Mouse (Mus musculus) heart, embryonic 11.5 days (tissue): ENCODE measurements around the gene Mapk8ip3. TPM values are rescaled to one million over a fixed set of nuclear protein-coding genes. Genes with fewer than 3 reads are reported as not detected.
"Not testable (repeated sequence)": the region's sequence is repeated elsewhere in the genome, so short reads cannot be mapped to it uniquely, and the experiment has no call there.

Source experiments
- ATAC-seq: fragments of 200-750 bp; cut with Nextera tagmentation; replicated peaks from 2 replicates; pipeline ENCODE4 v1.8.0; 2017; ENCODE audit warnings: moderate library complexity; ENCODE audit not compliant: insufficient number of reproducible peaks, low FRiP score, low TSS enrichment
- H3K27ac ChIP-seq: fragments of 300-500 bp; sonication (generic); 2 replicates; pipeline ENCODE4 v1.5.1; 2014; ENCODE audit warnings: mild to moderate bottlenecking, low read depth, low read length
- H3K27me3 ChIP-seq: fragments of 300-500 bp; sonication (generic); 2 replicates; pipeline ENCODE4 v1.6.1; 2014; ENCODE audit warnings: mild to moderate bottlenecking, low read length, mixed read lengths; ENCODE audit not compliant: control insufficient read depth, insufficient read depth
- H3K36me3 ChIP-seq: fragments of 300-500 bp; sonication (generic); 2 replicates; pipeline ENCODE4 v1.6.1; 2014; ENCODE audit warnings: mild to moderate bottlenecking, low read length, moderate library complexity, mixed read lengths; ENCODE audit not compliant: control insufficient read depth, insufficient read depth
- H3K4me1 ChIP-seq: fragments of 300-500 bp; sonication (generic); 2 replicates; pipeline ENCODE4 v1.6.1; 2014; ENCODE audit warnings: low read length; ENCODE audit not compliant: control insufficient read depth, insufficient read depth
- H3K4me2 ChIP-seq: fragments of 300-500 bp; sonication (generic); 2 replicates; pipeline ENCODE4 v1.6.1; 2014; ENCODE audit warnings: mild to moderate bottlenecking, moderate library complexity
- H3K4me3 ChIP-seq: fragments of 300-500 bp; sonication (generic); 2 replicates; pipeline ENCODE4 v1.5.1; 2014; ENCODE audit warnings: low read depth, low read length
- H3K9ac ChIP-seq: fragments of 300-500 bp; sonication (generic); 2 replicates; pipeline ENCODE4 v1.6.1; 2014; ENCODE audit warnings: mild to moderate bottlenecking, low read depth, low read length, moderate library complexity
- H3K9me3 ChIP-seq: fragments of 300-500 bp; sonication (generic); replicated peaks from 2 replicates; pipeline ENCODE4 v1.6.1; 2016; ENCODE audit warnings: low read length; ENCODE audit not compliant: control insufficient read depth
- WGBS: fragments of 180-500 bp; shearing (Covaris S2); extraction: QIAGEN DNeasy Blood & Tissue Kit; methylation state at CpG from one replicate; pipeline ENCODE4 v1.1.7; 2014; ENCODE audit not compliant: insufficient replicate concordance; 5-methylcytosine and 5-hydroxymethylcytosine counted together
- polyA plus RNA-seq: library from polyadenylated mRNA; unstranded; fragments of >200 nt; fragmentation: Nextera tagmentation; extraction: Ambion mirVana; gene quantifications from 2 replicates; pipeline ENCODE4 v1.2.1, GENCODE M21; 2014

Gene Mapk8ip3
- polyA plus RNA-seq, 1 experiment from 2014 or later = 34.2 TPM

DNA sequence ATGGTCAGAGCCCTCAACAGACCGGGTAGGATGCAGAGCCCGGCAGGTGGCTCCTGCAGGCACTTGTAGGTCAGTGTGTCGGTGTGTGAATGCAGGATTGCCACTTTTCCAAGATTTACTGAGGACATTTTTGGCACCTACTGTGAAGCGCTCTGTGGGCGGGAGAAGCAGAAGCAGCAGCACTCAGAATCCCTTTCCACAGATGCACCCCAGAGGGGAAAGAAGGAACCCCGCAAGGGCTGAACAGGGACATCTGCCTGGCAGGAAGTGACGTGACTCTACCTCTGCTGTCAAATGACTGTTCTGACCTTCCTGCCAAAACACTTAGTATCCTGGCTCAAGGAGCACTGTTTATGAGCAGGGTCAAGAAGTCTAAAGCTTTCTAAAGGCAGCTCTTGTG is 6.3 kb upstream of the Mapk8ip3 start:
- no peaks in the 10 kb centered on the region for H3K27me3 ChIP-seq
- no peak for ATAC-seq
- H3K4me3 ChIP-seq = no peak overlapping the region
- WGBS = 91% methylated on average over 7 of the region's 7 CpGs
- peaks cover 7% of the 10 kb centered on the region for H3K36me3 ChIP-seq
- H3K4me2 ChIP-seq = no peak overlapping the region
- no peak overlapping the region for H3K9ac ChIP-seq
- H3K27ac ChIP-seq = no peak overlapping the region
- no peaks in the 10 kb centered on the region for H3K4me1 ChIP-seq
- H3K9me3 ChIP-seq = no peaks in the 10 kb centered on the region

DNA sequence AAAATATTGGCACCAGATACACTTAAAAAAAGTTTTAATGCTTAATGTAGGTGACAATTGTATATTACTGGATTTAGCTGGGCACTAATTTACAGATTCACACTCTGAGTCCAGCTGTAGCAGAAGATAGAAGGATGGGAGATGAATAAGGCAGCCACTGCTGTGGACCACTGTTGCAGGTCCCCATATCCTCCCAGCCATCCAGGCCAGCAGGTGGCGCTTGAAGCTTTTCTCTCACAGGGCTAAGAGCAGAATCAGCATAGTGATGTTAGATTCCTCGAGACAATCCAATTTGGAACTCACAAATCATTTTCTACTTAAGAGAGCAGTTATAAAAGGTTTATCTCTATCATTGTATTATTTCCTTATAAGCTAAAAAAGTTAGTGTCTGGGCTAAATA is 5.7 kb upstream of the Mapk8ip3 start:
- not testable (repeated sequence) for ATAC-seq, H3K27ac ChIP-seq, H3K9me3 ChIP-seq, H3K27me3 ChIP-seq, H3K4me2 ChIP-seq, H3K36me3 ChIP-seq, H3K4me3 ChIP-seq, H3K4me1 ChIP-seq, H3K9ac ChIP-seq
- WGBS = 32% methylated on average over 2 of the region's 2 CpGs

DNA sequence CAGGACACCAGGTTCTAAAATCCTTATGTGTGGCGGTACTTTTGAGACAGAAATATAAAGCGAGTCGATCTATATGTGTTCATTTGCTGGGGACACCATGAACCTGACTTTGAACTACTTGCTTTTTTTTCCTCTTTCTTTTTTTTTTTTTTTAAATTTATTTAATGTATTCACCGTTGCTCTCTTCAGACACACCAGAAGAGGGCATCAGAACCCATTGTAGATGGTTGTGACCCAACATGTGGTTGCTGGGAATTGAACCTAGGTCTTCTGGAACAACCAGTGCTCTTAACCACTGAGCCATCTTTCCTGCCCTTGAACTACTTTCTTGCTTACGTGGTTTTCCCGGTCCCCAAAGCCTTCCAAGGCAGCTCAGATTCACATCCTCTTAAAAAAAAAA is 489 bp upstream of the Mapk8ip3 start:
- H3K9ac ChIP-seq = peak overlapping the region; percentile 93
- WGBS = 48% methylated on average over 6 of the region's 6 CpGs
- peak overlapping the region; percentile 76 for H3K27ac ChIP-seq
- no peak for ATAC-seq
- no peaks in the 10 kb centered on the region for H3K36me3 ChIP-seq
- peak overlapping the region; percentile 98 for H3K4me3 ChIP-seq
- H3K9me3 ChIP-seq = no peaks in the 10 kb centered on the region
- peak overlapping the region; percentile 85 for H3K4me2 ChIP-seq
- H3K27me3 ChIP-seq = no peaks in the 10 kb centered on the region
- H3K4me1 ChIP-seq = peaks cover 18% of the 10 kb centered on the region

DNA sequence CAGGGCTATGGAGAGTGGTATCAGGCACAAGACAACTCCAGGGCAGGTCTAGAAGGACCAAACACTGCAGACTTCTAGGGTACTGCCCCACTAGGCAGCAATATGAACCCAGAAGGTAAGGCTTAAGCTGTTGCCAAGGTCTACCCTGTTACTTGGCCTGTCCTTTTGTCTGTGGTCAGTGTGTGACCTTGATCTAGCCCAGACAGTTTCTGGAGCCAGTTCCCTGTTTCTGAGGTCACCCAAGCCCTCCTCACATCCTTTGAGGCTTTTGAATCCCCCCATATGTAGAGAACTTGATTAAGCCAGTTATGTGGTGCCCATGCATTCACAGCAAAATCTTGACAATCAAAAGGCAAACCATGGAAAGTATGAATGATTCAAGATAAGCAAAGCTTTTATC is 1.1 kb downstream of the Mapk8ip3 start:
- H3K36me3 ChIP-seq = no peaks in the 10 kb centered on the region
- no peak overlapping the region for H3K27ac ChIP-seq
- H3K4me3 ChIP-seq = peak overlapping the region; percentile 98
- no peak for ATAC-seq
- no peaks in the 10 kb centered on the region for H3K9me3 ChIP-seq
- no peaks in the 10 kb centered on the region for H3K27me3 ChIP-seq
- peak overlapping the region; percentile 93 for H3K9ac ChIP-seq
- H3K4me2 ChIP-seq = peak overlapping the region; percentile 85
- peaks cover 18% of the 10 kb centered on the region for H3K4me1 ChIP-seq

DNA sequence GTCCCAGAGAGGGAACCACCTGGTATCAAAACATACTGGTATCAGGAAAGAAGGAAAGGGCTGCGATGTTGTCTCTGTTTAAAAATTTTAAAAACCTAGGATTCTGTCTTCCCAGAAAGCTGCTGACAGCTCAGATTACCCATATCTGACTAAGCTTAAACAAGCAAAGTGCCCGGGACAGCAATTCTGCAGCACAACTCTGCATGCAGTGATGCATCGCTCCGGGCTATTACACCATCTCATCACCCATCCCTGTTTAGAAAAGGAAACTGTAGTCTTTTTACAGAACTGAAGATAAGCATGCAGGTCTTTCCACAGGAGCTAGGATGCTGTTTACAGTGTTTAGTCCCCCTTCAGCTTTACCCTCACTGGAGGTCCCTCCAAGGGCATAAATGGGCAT is 1.9 kb downstream of the Mapk8ip3 start:
- peak overlapping the region; percentile 85 for H3K4me2 ChIP-seq
- H3K4me1 ChIP-seq = peaks cover 18% of the 10 kb centered on the region
- 32% methylated on average over 4 of the region's 4 CpGs for WGBS
- H3K27ac ChIP-seq = no peak overlapping the region
- H3K9ac ChIP-seq = peak overlapping the region; percentile 93; the same call in 1 of the 2 replicates
- H3K9me3 ChIP-seq = no peaks in the 10 kb centered on the region
- no peaks in the 10 kb centered on the region for H3K27me3 ChIP-seq
- no peaks in the 10 kb centered on the region for H3K36me3 ChIP-seq
- ATAC-seq = no peak
- peak overlapping the region; percentile 98 for H3K4me3 ChIP-seq

DNA sequence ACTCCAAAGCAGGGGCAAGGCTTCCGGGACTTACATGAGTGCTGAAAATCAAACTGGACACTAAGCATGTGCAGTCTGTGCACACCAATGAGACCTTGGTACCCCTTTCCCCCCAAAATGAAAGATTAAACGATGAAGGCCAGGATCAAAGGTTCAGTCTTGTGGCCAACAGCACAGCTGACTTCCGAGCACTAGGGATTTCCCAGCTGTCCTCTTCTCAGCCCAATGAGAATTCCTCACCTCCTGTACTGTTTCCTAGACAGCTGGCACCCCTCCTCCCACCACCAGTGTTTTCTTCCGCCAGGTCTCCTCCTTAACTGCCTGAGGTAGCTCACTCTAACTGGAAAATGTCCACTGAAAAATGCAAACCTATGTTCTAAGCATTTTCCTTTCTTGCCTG is 3.6 kb downstream of the Mapk8ip3 start:
- 78% methylated on average over 4 of the region's 4 CpGs for WGBS
- H3K4me2 ChIP-seq = no peak overlapping the region
- no peak overlapping the region for H3K4me3 ChIP-seq
- no peaks in the 10 kb centered on the region for H3K9me3 ChIP-seq
- H3K27me3 ChIP-seq = no peaks in the 10 kb centered on the region
- H3K27ac ChIP-seq = no peak overlapping the region
- no peaks in the 10 kb centered on the region for H3K36me3 ChIP-seq
- no peak for ATAC-seq
- H3K9ac ChIP-seq = no peak overlapping the region
- peaks cover 18% of the 10 kb centered on the region for H3K4me1 ChIP-seq

DNA sequence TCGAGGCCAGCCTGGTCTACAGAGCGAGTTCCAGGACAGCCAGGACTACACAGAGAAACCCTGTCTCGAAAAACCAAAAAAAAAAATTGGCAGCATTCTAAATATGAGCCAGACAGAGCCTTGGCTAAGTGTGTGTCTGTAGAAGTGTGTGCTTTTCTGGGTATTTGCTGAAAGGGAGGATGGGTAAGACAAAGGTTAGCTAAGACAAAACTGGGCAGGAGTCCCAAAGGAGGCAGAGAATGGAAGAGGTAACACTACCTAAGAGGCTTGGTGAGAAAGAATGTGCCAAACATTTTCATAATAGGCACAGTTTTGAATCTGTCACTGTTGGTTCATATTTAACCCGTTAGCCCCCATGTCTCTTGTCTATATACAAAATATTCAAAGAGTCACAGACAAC is 4.3 kb downstream of the Mapk8ip3 start:
- H3K4me3 ChIP-seq = no peak overlapping the region
- H3K27me3 ChIP-seq = no peaks in the 10 kb centered on the region
- 0 out of 2 replicates have a peak, but pooled peaks cover under 1% of the 10 kb centered on the region for H3K36me3 ChIP-seq
- ATAC-seq = no peak
- no peak overlapping the region for H3K27ac ChIP-seq
- no peaks in the 10 kb centered on the region for H3K9me3 ChIP-seq
- peaks cover 18% of the 10 kb centered on the region for H3K4me1 ChIP-seq
- no peak overlapping the region for H3K4me2 ChIP-seq
- WGBS = 91% methylated on average over 4 of the region's 4 CpGs
- H3K9ac ChIP-seq = no peak overlapping the region

DNA sequence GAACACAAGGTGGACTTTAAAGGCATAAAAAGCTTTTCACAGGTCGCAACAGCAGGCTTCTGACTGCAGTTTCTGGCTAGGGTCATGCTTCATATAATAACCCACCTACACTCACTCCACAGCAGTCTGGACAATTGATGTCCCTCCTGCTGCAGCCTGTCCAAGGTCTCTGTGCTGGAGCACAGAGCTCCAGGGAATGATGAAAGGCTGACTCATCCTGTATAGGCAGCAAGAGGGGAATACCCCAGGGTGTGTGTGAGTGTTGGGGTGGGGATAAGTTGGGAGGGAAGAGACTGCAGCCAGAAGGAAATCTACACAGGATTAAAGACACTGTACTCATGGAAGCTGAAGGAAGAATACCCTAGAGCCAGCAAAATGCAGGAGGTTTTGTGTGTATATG is 7.3 kb downstream of the Mapk8ip3 start:
- Histone ChIP-seq H3K4me2 (no peak overlapping the region), H3K4me3 (no peak overlapping the region), H3K27ac (no peak overlapping the region), H3K9me3 (no peaks in the 10 kb centered on the region), H3K27me3 (no peaks in the 10 kb centered on the region), H3K36me3 (peaks cover 16% of the 10 kb centered on the region), H3K9ac (no peak overlapping the region), H3K4me1 (peaks cover 5% of the 10 kb centered on the region)
- no peak for ATAC-seq
- WGBS = 75% methylated on average over 1 of the region's 1 CpGs

DNA sequence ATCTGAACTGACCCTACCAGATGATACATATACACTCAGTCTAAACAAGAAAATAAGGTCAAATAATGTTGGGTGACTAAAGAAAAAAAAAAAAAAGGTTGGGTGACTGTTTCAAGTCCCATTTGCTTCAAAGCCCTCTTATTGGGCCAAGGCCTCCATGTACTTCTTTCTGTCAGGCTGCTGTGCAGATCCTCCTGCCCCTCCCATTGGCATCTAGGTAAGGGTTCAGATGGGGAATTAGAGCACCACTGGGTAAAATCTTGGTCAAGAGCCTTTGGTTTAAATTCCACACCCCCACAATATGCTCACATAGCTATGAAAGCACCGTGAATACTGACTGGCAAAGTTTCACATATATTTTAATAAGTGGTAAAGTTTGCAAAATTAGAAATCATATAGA is 13.5 kb downstream of the Mapk8ip3 start:
- no peaks in the 10 kb centered on the region for H3K27me3 ChIP-seq
- H3K4me1 ChIP-seq = no peaks in the 10 kb centered on the region
- H3K4me3 ChIP-seq = no peak overlapping the region
- H3K36me3 ChIP-seq = peaks cover 52% of the 10 kb centered on the region
- H3K27ac ChIP-seq = no peak overlapping the region
- no peaks in the 10 kb centered on the region for H3K9me3 ChIP-seq
- ATAC-seq = no peak
- no peak overlapping the region for H3K4me2 ChIP-seq
- 100% methylated on average over 1 of the region's 1 CpGs for WGBS
- H3K9ac ChIP-seq = no peak overlapping the region
